Mouse (Mus musculus): ENCODE results near the gene Otog. TPM values are rescaled to one million over a fixed set of nuclear protein-coding genes. Genes with fewer than 3 reads are reported as not detected.

The Otog gene
- polyA plus RNA-seq, 1 experiment from 2014 or later = not detected

DNA sequence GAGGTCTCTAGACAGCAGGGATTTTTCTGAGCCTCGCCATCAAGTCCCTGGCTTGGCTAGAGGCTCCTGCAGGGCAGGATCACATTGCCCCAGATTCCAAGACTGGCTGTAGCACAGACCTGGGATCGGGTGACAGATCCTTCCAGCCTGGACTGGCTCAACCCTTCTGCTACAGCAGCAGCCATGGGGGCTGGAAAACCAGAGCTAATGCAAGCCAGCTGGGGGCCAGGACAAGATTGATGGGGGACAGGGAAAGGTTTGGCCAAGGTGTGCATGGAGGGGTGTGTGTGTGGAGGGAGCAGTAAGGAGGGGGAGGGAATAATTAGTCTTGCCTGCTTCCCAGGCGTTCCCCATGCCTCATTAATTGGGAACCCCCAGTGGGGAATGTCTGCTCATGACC lies 99.0 kb downstream of the Otog start:
- WGBS = 58% methylated on average over 3 of the region's 3 CpGs
- no peak overlapping the region for H3K4me2 ChIP-seq
- H3K27me3 ChIP-seq (replicated peaks) = no peaks in the 10 kb centered on the region
- no peak for ATAC-seq (replicated peaks)
- H3K4me3 ChIP-seq = no peak overlapping the region
- H3K36me3 ChIP-seq (replicated peaks) = no peaks in the 10 kb centered on the region
- H3K4me1 ChIP-seq = no peaks in the 10 kb centered on the region
- no peak overlapping the region for H3K27ac ChIP-seq
- no peak overlapping the region for H3K9ac ChIP-seq
- H3K9me3 ChIP-seq = no peaks in the 10 kb centered on the region

- no peaks in the 10 kb centered on the region for H3K4me1 ChIP-seq
- no peak overlapping the region for H3K4me3 ChIP-seq
- H3K9ac ChIP-seq = no peak overlapping the region
- H3K27me3 ChIP-seq (replicated peaks) = no peaks in the 10 kb centered on the region
- H3K4me2 ChIP-seq = no peak overlapping the region
- H3K9me3 ChIP-seq = no peaks in the 10 kb centered on the region
- ATAC-seq (replicated peaks) = no peak
- no peak overlapping the region for H3K27ac ChIP-seq
- 89% methylated on average over 5 of the region's 5 CpGs for WGBS
- no peaks in the 10 kb centered on the region for H3K36me3 ChIP-seq (replicated peaks)
Observed at GRCm38 (mm10) chr7:46340295-46340694, 99.5 kb downstream of the Otog start.

- Histone ChIP-seq H3K4me1 (no peaks in the 10 kb centered on the region), H3K4me2 (no peak overlapping the region), H3K27ac (no peak overlapping the region), H3K9ac (no peak overlapping the region), H3K36me3 (replicated peaks) (no peaks in the 10 kb centered on the region), H3K9me3 (no peaks in the 10 kb centered on the region), H3K4me3 (no peak overlapping the region), H3K27me3 (replicated peaks) (0 out of 2 replicates have a peak, but pooled peaks cover 1% of the 10 kb centered on the region)
- no peak for ATAC-seq (replicated peaks)
- 84% methylated on average over 9 of the region's 9 CpGs for WGBS
Observed at GRCm38 (mm10) chr7:46341471-46341870, 100.7 kb downstream of the Otog start.

DNA sequence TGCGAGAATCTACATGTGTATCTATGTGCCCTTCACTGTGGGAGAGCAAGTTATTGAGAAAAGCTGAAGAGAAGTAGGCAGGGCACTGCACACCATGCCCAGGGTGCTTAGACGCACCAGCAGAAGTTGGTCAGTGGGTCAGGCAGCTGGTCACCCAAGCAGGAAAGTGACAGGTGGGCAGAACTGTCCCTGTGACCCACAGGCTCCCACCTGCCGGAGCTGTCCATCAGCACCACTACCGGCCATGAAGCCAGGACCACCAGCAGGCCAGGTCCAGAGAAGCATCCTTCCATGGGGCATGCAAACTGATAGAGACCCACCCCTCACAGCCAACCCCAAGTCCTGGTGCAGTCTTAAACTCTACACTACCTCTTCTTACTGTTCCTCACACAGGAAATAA lies 106.9 kb downstream of the Otog start:
- no peaks in the 10 kb centered on the region for H3K9me3 ChIP-seq
- H3K27me3 ChIP-seq (replicated peaks) = peaks cover 40% of the 10 kb centered on the region
- peaks cover 6% of the 10 kb centered on the region for H3K4me1 ChIP-seq
- no peak overlapping the region for H3K9ac ChIP-seq
- no peak overlapping the region for H3K27ac ChIP-seq
- H3K4me3 ChIP-seq = no peak overlapping the region
- no peak overlapping the region for H3K4me2 ChIP-seq
- no peaks in the 10 kb centered on the region for H3K36me3 ChIP-seq (replicated peaks)
- ATAC-seq (replicated peaks) = no peak
- 60% methylated on average over 4 of the region's 4 CpGs for WGBS

GRCm38 (mm10) chr7:46348813-46349212 lies 108.0 kb downstream of the Otog start:
- Histone ChIP-seq H3K4me2 (peak overlapping the region; percentile 55), H3K36me3 (replicated peaks) (no peaks in the 10 kb centered on the region), H3K9ac (peak overlapping the region; percentile 26), H3K27ac (no peak overlapping the region), H3K9me3 (no peaks in the 10 kb centered on the region), H3K4me1 (peaks cover 6% of the 10 kb centered on the region), H3K27me3 (replicated peaks) (peaks cover 40% of the 10 kb centered on the region), H3K4me3 (peak overlapping the region; percentile 28)
- ATAC-seq (replicated peaks) = 0 out of 2 replicates have a peak, but pooled peaks have one; percentile 17
- under 1% methylated on average over 36 of the region's 36 CpGs for WGBS

DNA sequence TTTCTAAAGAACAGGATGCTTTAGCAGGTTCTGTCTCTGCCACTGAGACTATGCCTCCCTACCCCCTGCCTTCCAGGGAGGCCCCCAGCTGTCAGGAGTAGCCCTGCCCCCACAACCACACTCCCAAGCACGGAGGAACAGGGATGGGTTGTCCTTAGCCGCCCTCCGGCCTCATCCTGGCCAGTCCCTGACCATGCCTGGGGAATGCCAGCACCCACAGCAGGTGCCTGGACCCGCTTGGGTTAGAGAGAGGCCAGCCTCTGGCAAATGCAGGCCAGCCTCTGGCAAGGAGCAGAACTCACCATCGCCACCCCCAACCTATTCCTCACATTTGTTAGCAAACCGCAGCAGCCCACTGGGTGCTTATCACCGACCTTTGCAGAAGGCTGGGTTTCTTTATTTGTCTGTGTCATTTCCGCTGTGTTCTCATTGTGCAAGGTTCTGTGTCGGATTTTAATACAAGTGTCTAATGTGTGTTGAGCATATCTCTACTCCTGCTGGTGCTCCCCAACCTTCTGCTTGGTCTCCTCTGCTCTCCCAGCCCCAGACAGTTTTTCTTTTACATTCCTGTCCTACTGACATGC lies 109.4 kb downstream of the Otog start:
- H3K27me3 ChIP-seq (replicated peaks) = peaks cover 40% of the 10 kb centered on the region
- ATAC-seq (replicated peaks) = no peak
- H3K27ac ChIP-seq = no peak overlapping the region
- H3K9me3 ChIP-seq = no peaks in the 10 kb centered on the region
- H3K36me3 ChIP-seq (replicated peaks) = no peaks in the 10 kb centered on the region
- H3K9ac ChIP-seq = no peak overlapping the region
- 57% methylated on average over 9 of the region's 9 CpGs for WGBS
- no peak overlapping the region for H3K4me3 ChIP-seq
- no peak overlapping the region for H3K4me2 ChIP-seq
- H3K4me1 ChIP-seq = peaks cover 6% of the 10 kb centered on the region

DNA sequence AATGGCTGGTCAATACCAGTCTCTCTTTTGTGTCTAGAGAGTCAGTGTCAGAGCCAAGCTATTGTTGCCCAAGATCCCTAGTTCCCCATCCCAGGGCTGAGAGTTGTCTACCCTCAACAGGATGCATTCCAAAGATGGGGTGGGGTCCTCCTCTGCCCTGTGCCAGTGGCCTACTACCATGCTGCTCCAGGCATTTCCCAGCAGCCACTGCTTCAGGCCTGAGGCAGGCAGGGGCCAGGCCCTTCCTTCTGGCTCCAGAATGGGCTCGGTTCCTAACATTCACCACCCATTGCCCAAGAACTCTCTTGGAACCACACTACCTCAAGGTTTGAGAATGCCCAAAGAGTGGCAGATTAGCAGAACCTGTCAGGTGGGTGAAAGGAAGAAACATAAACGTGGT lies 112.0 kb downstream of the Otog start:
- Histone ChIP-seq H3K27me3 (replicated peaks) (peaks cover 26% of the 10 kb centered on the region), H3K9ac (no peak overlapping the region), H3K9me3 (no peaks in the 10 kb centered on the region), H3K4me1 (peaks cover 6% of the 10 kb centered on the region), H3K4me3 (no peak overlapping the region), H3K4me2 (no peak overlapping the region), H3K36me3 (replicated peaks) (no peaks in the 10 kb centered on the region), H3K27ac (no peak overlapping the region)
- no peak for ATAC-seq (replicated peaks)
- 76% methylated on average over 2 of the region's 2 CpGs for WGBS

DNA sequence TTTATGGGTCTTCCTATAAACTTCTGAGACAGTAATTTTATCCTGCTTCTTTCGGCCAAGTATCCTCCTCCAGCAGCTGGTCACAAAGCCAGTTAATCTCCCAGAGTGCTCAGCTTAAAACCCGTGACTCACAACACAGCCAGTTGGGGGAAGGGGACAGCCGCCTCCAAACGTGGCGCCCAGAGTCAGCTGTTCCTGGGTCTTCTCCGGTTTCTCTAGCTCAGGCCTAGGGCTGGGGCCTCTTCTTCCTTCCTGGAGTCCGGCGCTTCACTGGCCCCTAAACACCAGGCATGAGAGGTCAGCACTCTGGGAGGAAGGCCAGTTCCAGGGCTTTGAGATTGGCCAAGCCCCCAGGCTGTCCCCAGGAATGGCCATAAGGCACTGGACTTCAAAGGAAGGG lies 112.4 kb downstream of the Otog start:
- H3K27me3 ChIP-seq (replicated peaks) = peaks cover 21% of the 10 kb centered on the region
- no peaks in the 10 kb centered on the region for H3K36me3 ChIP-seq (replicated peaks)
- peaks cover 6% of the 10 kb centered on the region for H3K4me1 ChIP-seq
- no peak overlapping the region for H3K27ac ChIP-seq
- no peak overlapping the region for H3K4me2 ChIP-seq
- H3K4me3 ChIP-seq = no peak overlapping the region
- WGBS = 57% methylated on average over 8 of the region's 8 CpGs
- H3K9ac ChIP-seq = no peak overlapping the region
- H3K9me3 ChIP-seq = no peaks in the 10 kb centered on the region
- ATAC-seq (replicated peaks) = no peak

DNA sequence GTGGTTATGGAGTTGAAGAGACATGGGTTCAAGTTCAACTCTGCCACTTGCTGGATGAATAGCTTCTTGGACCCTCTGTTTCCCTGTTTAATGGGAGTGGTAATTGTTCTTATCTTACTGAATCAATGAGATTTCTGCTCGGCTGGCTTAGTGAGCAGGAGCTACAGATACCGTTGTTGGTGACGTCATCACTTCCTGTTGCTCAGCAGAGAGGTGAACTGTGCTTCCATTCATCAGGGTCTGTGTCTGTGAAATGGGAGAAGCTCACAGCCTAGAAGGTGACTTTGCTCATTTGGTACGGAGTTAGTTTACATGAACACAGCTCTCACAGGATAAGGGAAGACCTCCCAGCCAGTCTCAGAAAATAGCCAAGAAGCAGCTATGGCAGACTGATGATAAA lies 113.1 kb downstream of the Otog start:
- 75% methylated on average over 4 of the region's 4 CpGs for WGBS

More for the DNA sequence above, 113.1 kb downstream of the Otog start:
- H3K4me2 ChIP-seq = no peak overlapping the region
- no peaks in the 10 kb centered on the region for H3K9me3 ChIP-seq
- H3K27ac ChIP-seq = no peak overlapping the region
- H3K36me3 ChIP-seq (replicated peaks) = no peaks in the 10 kb centered on the region
- no peak overlapping the region for H3K4me3 ChIP-seq
- peaks cover 2% of the 10 kb centered on the region for H3K4me1 ChIP-seq
- H3K9ac ChIP-seq = no peak overlapping the region
- no peak for ATAC-seq (replicated peaks)
- H3K27me3 ChIP-seq (replicated peaks) = peaks cover 15% of the 10 kb centered on the region; the same call in 1 of the 2 replicates

Other genes starting within 250 kb of the Otog start
- gene Abcc6, start 210.7 kb upstream of the Otog start, polyA plus RNA-seq (2015; fragmentation: Nextera tagmentation; extraction: Ambion mirVana) = 0.59 TPM in 2 replicates
- gene Nomo1, start 207.3 kb upstream of the Otog start, polyA plus RNA-seq (2015; fragmentation: Nextera tagmentation; extraction: Ambion mirVana) = 43.3 and 46.7 TPM in 2 replicates
- 2.3 and 2.4 TPM in 2 replicates for gene Kcnj11, start 140.2 kb upstream of the Otog start, polyA plus RNA-seq (2015; fragmentation: Nextera tagmentation; extraction: Ambion mirVana)
- gene Abcc8, start 61.0 kb upstream of the Otog start, polyA plus RNA-seq (2015; fragmentation: Nextera tagmentation; extraction: Ambion mirVana) = 5.8 and 9.3 TPM in 2 replicates
- gene Ush1c, start 2.5 kb upstream of the Otog start, polyA plus RNA-seq (2015; fragmentation: Nextera tagmentation; extraction: Ambion mirVana) = 1.9 and 2.3 TPM in 2 replicates
- gene Myod1, start 135.5 kb downstream of the Otog start, polyA plus RNA-seq (2015; fragmentation: Nextera tagmentation; extraction: Ambion mirVana) = 0.09 and 0.14 TPM in 2 replicates
- gene Kcnc1, start 155.5 kb downstream of the Otog start, polyA plus RNA-seq (2015; fragmentation: Nextera tagmentation; extraction: Ambion mirVana) = 15.2 and 17.0 TPM in 2 replicates